Mouse (Mus musculus) bone marrow, adult 2 months (tissue): Measurements from ENCODE around the gene Gm28051.

Experiments
- CTCF ChIP-seq: fragments of 200-500 bp; IDR thresholded peaks from 2 replicates; pipeline ENCODE4 v1.5.1; 2011; ENCODE audit warnings: low read length, control low read depth; ENCODE audit not compliant: control insufficient read depth, insufficient read depth
- POLR2A ChIP-seq: fragments of 200-500 bp; IDR thresholded peaks from 2 replicates; pipeline ENCODE4 v1.6.1; 2011; ENCODE audit warnings: low read depth, mild to moderate bottlenecking, control low read depth, low read length, borderline replicate concordance; ENCODE audit not compliant: control insufficient read depth

DNA sequence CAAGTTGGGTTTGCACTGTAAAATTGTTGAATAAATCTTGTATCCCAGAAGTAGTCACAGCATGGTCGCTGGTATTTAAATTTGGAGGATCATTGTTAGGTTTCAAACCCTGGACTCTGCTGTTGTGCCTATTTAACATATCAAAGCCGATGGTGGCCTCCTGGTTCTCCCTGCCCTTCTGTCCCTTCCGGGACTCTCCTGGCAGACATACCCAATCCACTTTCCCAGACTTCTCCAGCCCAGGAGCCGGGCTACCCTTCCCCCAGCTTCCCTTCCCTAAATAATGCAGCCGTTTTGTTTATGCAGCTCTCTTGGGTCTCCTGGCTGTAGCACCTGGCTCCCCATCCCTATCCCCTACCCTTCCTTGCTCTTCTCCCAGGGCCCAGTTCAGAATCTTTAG is 1.4 kb upstream of the Gm28051 start:
- TF ChIP-seq CTCF (no peak), POLR2A (no peak)
